Mouse (Mus musculus) liver, adult 2 months (tissue): ENCODE results near the gene Oat.

Source experiments
- CTCF ChIP-seq: fragments of 200-500 bp; IDR thresholded peaks from 2 replicates; pipeline ENCODE4 v1.5.1; 2011; ENCODE audit warnings: low read depth, low read length, control low read depth
- POLR2A ChIP-seq: fragments of 200-500 bp; IDR thresholded peaks from 2 replicates; pipeline ENCODE4 v1.6.1; 2011; ENCODE audit warnings: low read length, control low read depth; ENCODE audit not compliant: insufficient read depth; ENCODE audit errors: extremely low read depth

DNA sequence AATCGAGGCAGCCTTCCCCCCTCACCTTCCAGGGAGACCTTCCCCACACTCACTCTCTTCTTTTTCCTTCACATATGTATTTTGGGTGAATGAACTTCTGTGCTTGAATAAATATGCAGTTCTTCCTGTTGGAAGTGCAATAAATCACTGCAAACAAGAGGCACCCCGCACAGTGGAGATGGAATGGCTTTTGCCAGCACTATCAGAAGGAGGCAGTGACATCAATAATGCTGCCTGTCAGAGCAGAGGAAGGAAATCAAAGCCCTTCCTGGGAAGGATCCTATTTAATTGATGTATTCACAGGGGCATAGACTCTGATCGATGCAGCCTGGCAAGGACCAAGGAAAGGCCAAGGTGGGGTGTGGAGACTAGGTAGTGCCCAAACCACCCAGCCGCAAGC, 33.8 kb downstream of the Oat start:
- TF ChIP-seq CTCF (no peak), POLR2A (no peak)
